In genomic region chr4:35403594-35403993, GRCm38 (mm10) we compare ENCODE assay signal across 21 mouse cellular contexts.
DNase-seq lines count a peak whose midpoint lies in the region; ATAC-seq and TF ChIP-seq lines count a peak whose summit lies in the region.
"Had no signal": no experiment of that assay in that cellular context is flagged by ENCODE, and none has a peak within 500 bp of the region (broad histone marks: within the 10 kb centered on the region; RNA-seq: fewer than 3 reads in every experiment).

No protein-coding gene starts in this region.

- WGBS in kidney, embryonic 14.5 days = 39% methylated on average over 6 of the region's 6 CpGs
- WGBS in kidney, embryonic 16.5 days = 39% methylated on average over 6 of the region's 6 CpGs
- 24% methylated on average over 6 of the region's 6 CpGs for WGBS in liver, adult 2 months
- whole genome bisulfite sequencing in liver, embryonic 11.5 days = 63% methylated on average over 6 of the region's 6 CpGs

- H3K27me3 ChIP-seq in kidney, embryonic 14.5 days (ENCODE audit: control insufficient read depth, insufficient read depth, low read length) = no peaks in the 10 kb centered on the region
- H3K27me3 ChIP-seq in kidney, embryonic 16.5 days (ENCODE audit: insufficient read depth, low read length) = no peaks in the 10 kb centered on the region
- no peaks in the 10 kb centered on the region for H3K27me3 ChIP-seq in liver, adult 2 months (ENCODE audit: control insufficient read depth, insufficient read depth, low read length)
- H3K27me3 ChIP-seq in liver, embryonic 11.5 days (replicated peaks; ENCODE audit: control insufficient read depth, insufficient read depth, low read length) = no peaks in the 10 kb centered on the region
- H3K27me3 ChIP-seq: embryonic facial prominence, embryonic 15.5 days; forebrain, embryonic 12.5 days had no signal

- no peak for TF ChIP-seq POLR2A in liver, adult 2 months (IDR thresholded peaks at IDR 0.05; ENCODE audit: extremely low read depth, insufficient read depth, low read length)

- no peaks in the 10 kb centered on the region for H3K9me3 ChIP-seq in kidney, embryonic 14.5 days (ENCODE audit: control insufficient read depth, low read length)
- H3K9me3 ChIP-seq in kidney, embryonic 16.5 days (ENCODE audit: low read length) = no peaks in the 10 kb centered on the region
- H3K9me3 ChIP-seq in liver, embryonic 11.5 days (ENCODE audit: control insufficient read depth, low read length) = no peaks in the 10 kb centered on the region
- H3K9me3 ChIP-seq: embryonic facial prominence, embryonic 13.5 days; embryonic facial prominence, embryonic 15.5 days; forebrain, embryonic 10.5 days; forebrain, embryonic 12.5 days had no signal

- H3K36me3 ChIP-seq in kidney, embryonic 14.5 days (ENCODE audit: control insufficient read depth, insufficient read depth, low read length) = no peaks in the 10 kb centered on the region
- no peaks in the 10 kb centered on the region for H3K36me3 ChIP-seq in kidney, embryonic 16.5 days (ENCODE audit: insufficient read depth, low read length)
- no peaks in the 10 kb centered on the region for H3K36me3 ChIP-seq in liver, adult 2 months (ENCODE audit: control insufficient read depth, insufficient read depth, low read length)
- H3K36me3 ChIP-seq in liver, embryonic 11.5 days (ENCODE audit: control insufficient read depth, insufficient read depth, low read length) = no peaks in the 10 kb centered on the region
- H3K36me3 ChIP-seq: embryonic facial prominence, embryonic 13.5 days; embryonic facial prominence, embryonic 15.5 days; forebrain, embryonic 10.5 days; forebrain, embryonic 12.5 days had no signal

- no peak overlapping the region for H3K9ac ChIP-seq in kidney, embryonic 14.5 days (ENCODE audit: low read depth, low read length)
- H3K9ac ChIP-seq in kidney, embryonic 16.5 days (replicated peaks; ENCODE audit: low read length) = no peak overlapping the region
- no peak overlapping the region for H3K9ac ChIP-seq in liver, adult 2 months (ENCODE audit: low read depth, low read length)
- H3K9ac ChIP-seq in liver, embryonic 11.5 days (ENCODE audit: low read depth, low read length) = no peak overlapping the region
- H3K9ac ChIP-seq: embryonic facial prominence, embryonic 13.5 days; embryonic facial prominence, embryonic 15.5 days; forebrain, embryonic 12.5 days had no signal

- H3K79me2 ChIP-seq in liver, adult 2 months (ENCODE audit: control insufficient read depth, insufficient read depth, low read length) = no peaks in the 10 kb centered on the region

- ATAC-seq in kidney, embryonic 14.5 days (ENCODE audit: low FRiP score, low TSS enrichment) = peak; percentile 71; the same call in 1 of the 2 replicates
- peak; percentile 60 for ATAC-seq in kidney, embryonic 16.5 days (ENCODE audit: low FRiP score, low TSS enrichment)
- ATAC-seq in liver, embryonic 11.5 days (replicated peaks; ENCODE audit: low FRiP score) = no peak

- H3K27ac ChIP-seq in kidney, embryonic 14.5 days (ENCODE audit: low read depth, low read length) = no peak overlapping the region
- no peak overlapping the region for H3K27ac ChIP-seq in kidney, embryonic 16.5 days (ENCODE audit: low read length)
- no peak overlapping the region for H3K27ac ChIP-seq in liver, adult 2 months (replicated peaks; ENCODE audit: insufficient read depth, low read depth, low read length)
- H3K27ac ChIP-seq in liver, embryonic 11.5 days (ENCODE audit: low read depth, low read length) = no peak overlapping the region
- H3K27ac ChIP-seq: embryonic facial prominence, embryonic 13.5 days; embryonic facial prominence, embryonic 15.5 days; forebrain, embryonic 10.5 days; forebrain, embryonic 12.5 days had no signal

- DNase-seq in kidney, adult 9 months = no peak
- no peak for DNase-seq in kidney, adult 8-10 months
- peak; percentile 79 for DNase-seq in liver, adult 2 months (ENCODE audit: extremely low read depth, low read depth, low spot score)
- DNase-seq in liver, embryonic 11.5 days (ENCODE audit: low spot score) = no peak
- DNase-seq: adrenal gland, adult 2 months; adrenal gland, postnatal 10 days; adrenal gland, postnatal 25 days; cerebellum, adult 11 months; cerebellum, adult 18-20 months; cerebellum, adult 8-10 months; cerebellum, adult 9-11 months; cerebellum, postnatal 14 days; cerebellum, postnatal 36 days; embryo, embryonic 11 days had no signal

- no peak overlapping the region for H3K4me2 ChIP-seq in kidney, embryonic 14.5 days (replicated peaks; ENCODE audit: low read depth, low read length)
- no peak overlapping the region for H3K4me2 ChIP-seq in kidney, embryonic 16.5 days (replicated peaks; ENCODE audit: low read depth, low read length)
- no peak overlapping the region for H3K4me2 ChIP-seq in liver, embryonic 11.5 days
- H3K4me2 ChIP-seq: embryonic facial prominence, embryonic 13.5 days; embryonic facial prominence, embryonic 15.5 days; forebrain, embryonic 12.5 days had no signal

- no peaks in the 10 kb centered on the region for H3K4me1 ChIP-seq in kidney, embryonic 14.5 days (ENCODE audit: control insufficient read depth, insufficient read depth, low read length)
- H3K4me1 ChIP-seq in kidney, embryonic 16.5 days (ENCODE audit: insufficient read depth, low read length) = 0 out of 2 replicates have a peak, but pooled peaks cover 6% of the 10 kb centered on the region
- peaks cover 16% of the 10 kb centered on the region for H3K4me1 ChIP-seq in liver, adult 2 months (ENCODE audit: control insufficient read depth, insufficient read depth, low read length)
- H3K4me1 ChIP-seq in liver, embryonic 11.5 days (replicated peaks; ENCODE audit: control insufficient read depth, insufficient read depth, low read length) = no peaks in the 10 kb centered on the region
- H3K4me1 ChIP-seq: forebrain, embryonic 12.5 days had no signal

- TF ChIP-seq CTCF in liver, adult 2 months (IDR thresholded peaks at IDR 0.05; ENCODE audit: low read depth, low read length) = no peak

- H3K4me3 ChIP-seq in kidney, embryonic 14.5 days (ENCODE audit: low read length) = no peak overlapping the region
- H3K4me3 ChIP-seq in kidney, embryonic 16.5 days (ENCODE audit: low read length) = no peak overlapping the region
- H3K4me3 ChIP-seq in liver, adult 2 months (ENCODE audit: insufficient read depth, low read depth, low read length) = no peak overlapping the region
- no peak overlapping the region for H3K4me3 ChIP-seq in liver, embryonic 11.5 days (ENCODE audit: low read depth, low read length)
- H3K4me3 ChIP-seq: embryonic facial prominence, embryonic 13.5 days; embryonic facial prominence, embryonic 15.5 days; erythroblast, embryonic 14.5 days; forebrain, embryonic 10.5 days; forebrain, embryonic 12.5 days had no signal
